Comparison of ENCODE assay signal across 8 mouse cellular contexts in the genomic region with DNA sequence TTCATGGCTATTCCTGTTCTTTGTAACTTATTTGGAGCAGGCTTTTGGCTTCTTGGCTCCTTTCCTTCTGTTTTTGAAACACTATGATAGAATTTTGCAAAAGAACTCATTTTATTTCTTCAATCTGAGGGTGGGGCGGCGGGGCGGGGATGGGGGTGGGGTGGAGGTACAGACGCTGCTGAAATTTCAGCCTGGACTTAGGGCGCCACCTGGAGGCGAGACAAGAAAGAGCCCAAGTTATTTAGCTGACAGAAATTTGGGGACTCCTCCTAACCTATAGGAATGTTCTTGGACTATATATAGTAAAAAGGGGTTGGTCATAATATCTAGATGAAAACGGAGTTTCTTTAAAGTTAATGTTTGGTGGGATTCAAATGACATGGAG. TPM values are rescaled to one million over a fixed set of nuclear protein-coding genes. Genes with fewer than 3 reads are reported as not detected.
DNase-seq lines count a peak whose midpoint lies in the region; ATAC-seq lines count a peak whose summit lies in the region.

No protein-coding gene starts in this region.

- DNase-seq in CD4-positive, CD25-positive, alpha-beta regulatory T cell, adult 2 months (ENCODE audit: low read depth, low spot score) = peak; percentile 64
- DNase-seq in c-Kit-negative CD71-positive TER-119-positive erythroid progenitor cells, embryonic 14.5 days (ENCODE audit: low read depth, low spot score) = peak; percentile 6
- peak; percentile 13 to 62 for DNase-seq in frontal cortex, postnatal 14 days (ENCODE audit: low spot score in 2 of 2)
- peak; percentile 55 for DNase-seq in induced T-regulatory cell, adult 2 months (ENCODE audit: low read depth)
- DNase-seq in left cerebral cortex, postnatal 25 days (ENCODE audit: low spot score in 2 of 2) = peak; percentile 58 to 66
- DNase-seq in mesoderm, embryonic 11.5 days (ENCODE audit: low read depth, low spot score) = peak; percentile 71
- peak; percentile 14 to 22 for DNase-seq in spleen, postnatal 36 days (ENCODE audit: low spot score in 2 of 2)

- intact Hi-C loops in left cerebral cortex, postnatal 25 days (cut with DNase I) = loop anchor here (2.0 to 5.0 kb wide), 4 partner anchors 201 to 821 kb away; a partner anchor contains a TSS

- no peak for ATAC-seq in CD4-positive, CD25-positive, alpha-beta regulatory T cell, adult 4 months

RNA-seq across cellular contexts. Expression of a gene that starts 14.0 kb away (rescaled TPM):
- polyA plus RNA-seq in CD4-positive, CD25-positive, alpha-beta regulatory T cell, adult 4 months (2017; shearing (Covaris generic)) = not detected
- not detected for total RNA-seq in left cerebral cortex, postnatal 25 days (2021)

RNA-seq across cellular contexts. Expression of a gene that starts 36.1 kb away (rescaled TPM):
- not detected for polyA plus RNA-seq in CD4-positive, CD25-positive, alpha-beta regulatory T cell, adult 4 months (2017; shearing (Covaris generic))
- total RNA-seq in left cerebral cortex, postnatal 25 days (2021) = not detected

Comparison
In these comparisons a context has a peak if more than half of its experiments do, and no peak if none do; other contexts are left out.
1. DNase-seq: peak in every context shown above with its lines; median percentile 71 in mesoderm, embryonic 11.5 days; 64 in CD4-positive, CD25-positive, alpha-beta regulatory T cell, adult 2 months; 62 in left cerebral cortex, postnatal 25 days; 55 in induced T-regulatory cell, adult 2 months; 38 in frontal cortex, postnatal 14 days; 18 in spleen, postnatal 36 days; 6 in c-Kit-negative CD71-positive TER-119-positive erythroid progenitor cells, embryonic 14.5 days.